Mouse (Mus musculus): ENCODE measurements around the gene Fgfr2. TPM values are rescaled to one million over a fixed set of nuclear protein-coding genes. Genes with fewer than 3 reads are reported as not detected.

Gene Fgfr2
- polyA plus RNA-seq, 1 experiment, result 3.0 TPM

GRCm38 (mm10) chr7:132234250-132234649, 888.9 kb downstream of the Fgfr2 start:
- Histone ChIP-seq H3K4me1 (ENCODE audit: control insufficient read depth, insufficient read depth, low read length) (no peaks in the 10 kb centered on the region; the same call in 1 of the 2 replicates), H3K4me3 (ENCODE audit: control insufficient read depth, low read depth, low read length) (no peak overlapping the region), H3K27me3 (ENCODE audit: control insufficient read depth, insufficient read depth, low read length) (no peaks in the 10 kb centered on the region), H3K36me3 (ENCODE audit: control insufficient read depth, insufficient read depth, low read length) (no peaks in the 10 kb centered on the region), H3K27ac (ENCODE audit: control insufficient read depth, insufficient read depth, low read depth, low read length) (no peak overlapping the region)
- TF ChIP-seq POLR2A (IDR thresholded peaks at IDR 0.05; ENCODE audit: control insufficient read depth, low read depth, low read length) (no peak), CTCF (IDR thresholded peaks at IDR 0.05; ENCODE audit: control insufficient read depth, insufficient read depth, insufficient replicate concordance, low read depth, low read length) (no peak)

DNA sequence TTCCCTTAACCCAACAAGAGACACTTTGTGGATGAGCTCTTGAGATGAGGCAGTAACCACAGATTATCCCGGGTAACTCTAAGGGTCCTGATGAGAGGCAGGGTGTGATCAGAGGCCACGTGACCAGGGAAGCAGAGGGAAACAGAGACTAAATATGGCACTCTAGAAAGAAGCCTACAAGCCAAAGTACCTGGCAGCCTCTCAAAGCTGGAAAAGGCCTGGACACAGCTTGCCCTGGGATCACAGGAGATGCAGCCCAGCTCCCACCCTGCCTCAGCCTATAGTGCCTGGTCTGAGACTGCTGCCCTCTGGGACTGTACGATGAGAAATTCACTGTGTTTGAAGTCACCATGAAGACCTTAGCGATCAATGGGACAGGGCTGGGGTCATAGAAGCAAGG, 889.4 kb downstream of the Fgfr2 start:
- H3K4me1 ChIP-seq (ENCODE audit: control insufficient read depth, insufficient read depth, low read length), result no peaks in the 10 kb centered on the region; the same call in 1 of the 2 replicates
- TF ChIP-seq CTCF (IDR thresholded peaks at IDR 0.05; ENCODE audit: control insufficient read depth, insufficient read depth, insufficient replicate concordance, low read depth, low read length) (no peak), POLR2A (IDR thresholded peaks at IDR 0.05; ENCODE audit: control insufficient read depth, low read depth, low read length) (no peak)
- no peaks in the 10 kb centered on the region for H3K27me3 ChIP-seq (ENCODE audit: control insufficient read depth, insufficient read depth, low read length)
- no peaks in the 10 kb centered on the region for H3K36me3 ChIP-seq (ENCODE audit: control insufficient read depth, insufficient read depth, low read length)
- H3K4me3 ChIP-seq (ENCODE audit: control insufficient read depth, low read depth, low read length), result no peak overlapping the region
- H3K27ac ChIP-seq (ENCODE audit: control insufficient read depth, insufficient read depth, low read depth, low read length), result no peak overlapping the region

- Histone ChIP-seq H3K4me1 (ENCODE audit: control insufficient read depth, insufficient read depth, low read length) (no peaks in the 10 kb centered on the region; the same call in 1 of the 2 replicates), H3K27ac (ENCODE audit: control insufficient read depth, insufficient read depth, low read depth, low read length) (no peak overlapping the region), H3K36me3 (ENCODE audit: control insufficient read depth, insufficient read depth, low read length) (no peaks in the 10 kb centered on the region), H3K4me3 (ENCODE audit: control insufficient read depth, low read depth, low read length) (no peak overlapping the region), H3K27me3 (ENCODE audit: control insufficient read depth, insufficient read depth, low read length) (no peaks in the 10 kb centered on the region)
- TF ChIP-seq POLR2A (IDR thresholded peaks at IDR 0.05; ENCODE audit: control insufficient read depth, low read depth, low read length), result no peak
- TF ChIP-seq CTCF (IDR thresholded peaks at IDR 0.05; ENCODE audit: control insufficient read depth, insufficient read depth, insufficient replicate concordance, low read depth, low read length), result no peak
Measured at GRCm38 (mm10) chr7:132232937-132233336, 890.2 kb downstream of the Fgfr2 start.

DNA sequence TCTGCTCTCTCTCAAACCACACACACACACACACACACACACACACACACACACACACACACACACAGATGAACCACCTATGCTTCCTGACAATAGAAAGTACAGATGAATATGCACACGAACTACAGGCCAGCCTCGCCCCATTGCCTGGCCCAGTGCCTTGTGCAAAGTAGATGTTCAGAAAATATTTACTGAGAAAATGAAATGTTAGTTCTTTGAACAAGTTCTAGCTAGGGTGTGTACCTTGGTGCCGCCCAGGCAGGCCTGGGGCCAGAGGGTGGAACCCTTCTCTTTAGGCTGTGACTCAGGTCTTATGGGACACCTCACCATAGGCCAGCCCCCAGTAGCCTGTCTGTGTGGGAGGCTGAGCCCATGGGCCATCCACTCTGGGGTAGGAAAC, 891.7 kb downstream of the Fgfr2 start:
- H3K27ac ChIP-seq (ENCODE audit: control insufficient read depth, insufficient read depth, low read depth, low read length), result no peak overlapping the region

DNA sequence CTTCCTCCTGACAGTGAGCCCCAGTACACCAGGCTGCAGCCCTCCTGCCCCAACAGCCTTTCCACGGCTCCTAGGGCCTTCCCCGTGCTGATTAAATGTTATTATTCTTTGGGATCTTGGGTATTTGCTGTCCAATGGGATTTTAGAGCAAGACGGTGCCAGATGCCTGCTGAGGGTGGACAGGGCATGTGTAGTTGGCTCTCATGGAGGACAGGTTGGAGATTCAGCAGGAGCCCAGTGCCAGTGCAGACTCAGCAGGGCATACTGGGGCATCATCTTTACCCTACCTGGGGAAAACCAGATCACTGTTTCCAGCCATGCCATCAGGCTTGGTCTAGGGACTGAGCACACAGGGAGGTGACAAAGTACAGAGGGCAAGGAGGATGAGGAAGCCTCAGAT, 892.2 kb downstream of the Fgfr2 start:
- Histone ChIP-seq H3K36me3 (ENCODE audit: control insufficient read depth, insufficient read depth, low read length) (no peaks in the 10 kb centered on the region), H3K27ac (ENCODE audit: control insufficient read depth, insufficient read depth, low read depth, low read length) (no peak overlapping the region), H3K4me1 (ENCODE audit: control insufficient read depth, insufficient read depth, low read length) (no peaks in the 10 kb centered on the region; the same call in 1 of the 2 replicates), H3K27me3 (ENCODE audit: control insufficient read depth, insufficient read depth, low read length) (no peaks in the 10 kb centered on the region), H3K4me3 (ENCODE audit: control insufficient read depth, low read depth, low read length) (no peak overlapping the region)
- TF ChIP-seq CTCF (IDR thresholded peaks at IDR 0.05; ENCODE audit: control insufficient read depth, insufficient read depth, insufficient replicate concordance, low read depth, low read length) (no peak), POLR2A (IDR thresholded peaks at IDR 0.05; ENCODE audit: control insufficient read depth, low read depth, low read length) (no peak)

More for the DNA sequence above, 891.7 kb downstream of the Fgfr2 start:
- no peaks in the 10 kb centered on the region for H3K36me3 ChIP-seq (ENCODE audit: control insufficient read depth, insufficient read depth, low read length)
- H3K4me1 ChIP-seq (ENCODE audit: control insufficient read depth, insufficient read depth, low read length), result no peaks in the 10 kb centered on the region; the same call in 1 of the 2 replicates
- H3K4me3 ChIP-seq (ENCODE audit: control insufficient read depth, low read depth, low read length), result no peak overlapping the region
- TF ChIP-seq CTCF (IDR thresholded peaks at IDR 0.05; ENCODE audit: control insufficient read depth, insufficient read depth, insufficient replicate concordance, low read depth, low read length) (no peak), POLR2A (IDR thresholded peaks at IDR 0.05; ENCODE audit: control insufficient read depth, low read depth, low read length) (no peak)
- H3K27me3 ChIP-seq (ENCODE audit: control insufficient read depth, insufficient read depth, low read length), result no peaks in the 10 kb centered on the region

DNA sequence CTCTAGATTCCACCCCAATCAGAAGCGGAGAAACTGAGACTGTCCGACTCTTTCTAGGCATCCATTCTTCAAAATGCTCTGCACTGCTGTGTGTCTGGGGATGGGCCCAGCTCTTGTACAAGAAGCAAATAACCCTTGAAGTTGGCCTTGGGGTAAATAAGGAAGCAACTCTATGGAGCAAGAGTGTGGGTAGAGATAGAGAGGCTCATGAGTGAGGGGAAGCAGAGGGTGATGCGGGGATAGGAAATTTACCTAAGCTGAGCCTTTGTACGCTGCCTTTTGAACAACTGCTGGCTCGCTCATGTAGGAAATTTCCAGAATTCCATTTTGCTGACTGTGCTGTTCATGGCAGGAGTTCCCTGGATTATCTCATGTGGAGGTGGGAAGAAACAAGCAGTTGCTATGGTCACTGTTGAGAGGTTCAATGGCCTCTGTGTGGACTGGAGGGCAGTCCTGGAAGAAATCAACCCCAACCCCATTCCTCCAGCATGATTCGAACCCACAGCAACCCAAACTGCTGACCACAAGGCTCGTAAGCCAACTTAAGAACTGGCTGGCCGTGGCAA, 896.0 kb downstream of the Fgfr2 start:
- TF ChIP-seq POLR2A (IDR thresholded peaks at IDR 0.05; ENCODE audit: control insufficient read depth, low read depth, low read length) (no peak), CTCF (IDR thresholded peaks at IDR 0.05; ENCODE audit: control insufficient read depth, insufficient read depth, insufficient replicate concordance, low read depth, low read length) (no peak)
- no peaks in the 10 kb centered on the region for H3K27me3 ChIP-seq (ENCODE audit: control insufficient read depth, insufficient read depth, low read length)
- H3K4me3 ChIP-seq (ENCODE audit: control insufficient read depth, low read depth, low read length), result no peak overlapping the region
- no peak overlapping the region for H3K27ac ChIP-seq (ENCODE audit: control insufficient read depth, insufficient read depth, low read depth, low read length)
- H3K4me1 ChIP-seq (ENCODE audit: control insufficient read depth, insufficient read depth, low read length), result no peaks in the 10 kb centered on the region
- no peaks in the 10 kb centered on the region for H3K36me3 ChIP-seq (ENCODE audit: control insufficient read depth, insufficient read depth, low read length)

GRCm38 (mm10) chr7:132226379-132227074, 896.6 kb downstream of the Fgfr2 start:
- H3K4me3 ChIP-seq (ENCODE audit: control insufficient read depth, low read depth, low read length), result no peak overlapping the region
- no peaks in the 10 kb centered on the region for H3K27me3 ChIP-seq (ENCODE audit: control insufficient read depth, insufficient read depth, low read length)
- no peak overlapping the region for H3K27ac ChIP-seq (ENCODE audit: control insufficient read depth, insufficient read depth, low read depth, low read length)
- TF ChIP-seq POLR2A (IDR thresholded peaks at IDR 0.05; ENCODE audit: control insufficient read depth, low read depth, low read length), result no peak
- peak; percentile 62; the same call in 1 of the 2 replicates for TF ChIP-seq CTCF (IDR thresholded peaks at IDR 0.05; ENCODE audit: control insufficient read depth, insufficient read depth, insufficient replicate concordance, low read depth, low read length)
- no peaks in the 10 kb centered on the region for H3K36me3 ChIP-seq (ENCODE audit: control insufficient read depth, insufficient read depth, low read length)
- H3K4me1 ChIP-seq (ENCODE audit: control insufficient read depth, insufficient read depth, low read length), result no peaks in the 10 kb centered on the region
